19 mouse cellular contexts compared by ENCODE assay signal in the genomic region with DNA sequence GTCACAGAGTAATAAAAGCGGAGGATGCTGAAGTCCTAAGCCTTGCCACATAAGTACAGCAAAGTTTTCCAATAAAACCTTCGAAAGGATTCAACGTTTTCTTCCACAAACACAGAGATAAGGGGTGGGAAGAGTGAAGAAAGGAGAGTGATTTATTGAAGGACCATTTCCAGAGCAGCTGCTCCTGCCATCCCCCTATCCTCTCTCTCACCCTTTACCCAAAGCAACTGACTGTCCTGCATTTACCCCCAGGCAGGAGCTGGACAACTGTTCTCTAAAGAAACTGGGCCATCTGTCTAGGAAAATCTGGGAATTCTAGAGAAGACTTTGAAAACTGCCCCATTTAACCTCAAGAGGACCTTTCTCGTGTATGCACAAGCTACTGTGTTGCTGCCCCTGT.
DNase-seq lines count a peak whose midpoint lies in the region; ATAC-seq lines count a peak whose summit lies in the region.
"Had no signal": no experiment of that assay in that cellular context is flagged by ENCODE, and none has a peak within 500 bp of the region (broad histone marks: within the 10 kb centered on the region; RNA-seq: fewer than 3 reads in every experiment).

No protein-coding gene starts in this region.

- no peaks in the 10 kb centered on the region for H3K36me3 ChIP-seq in neural tube, embryonic 12.5 days
- H3K36me3 ChIP-seq in neural tube, embryonic 15.5 days: no peaks in the 10 kb centered on the region
- H3K36me3 ChIP-seq in heart, embryonic 11.5 days (ENCODE audit: control insufficient read depth, insufficient read depth, low read length): no peaks in the 10 kb centered on the region
- H3K36me3 ChIP-seq: embryonic facial prominence, embryonic 13.5 days; G1E; heart, embryonic 13.5 days; hindbrain, embryonic 15.5 days had no signal

- H3K4me3 ChIP-seq in neural tube, embryonic 12.5 days: no peak overlapping the region
- H3K4me3 ChIP-seq in neural tube, embryonic 15.5 days (replicated peaks): no peak overlapping the region
- H3K4me3 ChIP-seq in heart, embryonic 11.5 days (ENCODE audit: low read depth, low read length): no peak overlapping the region
- H3K4me3 ChIP-seq: embryonic facial prominence, embryonic 13.5 days; forebrain, embryonic 13.5 days; heart, embryonic 13.5 days; hindbrain, embryonic 15.5 days had no signal

- H3K4me2 ChIP-seq in neural tube, embryonic 12.5 days (replicated peaks): no peak overlapping the region
- no peak overlapping the region for H3K4me2 ChIP-seq in neural tube, embryonic 15.5 days
- H3K4me2 ChIP-seq in heart, embryonic 11.5 days: no peak overlapping the region
- H3K4me2 ChIP-seq: embryonic facial prominence, embryonic 13.5 days; forebrain, embryonic 13.5 days; heart, embryonic 13.5 days; hindbrain, embryonic 15.5 days had no signal

- no peak overlapping the region for H3K9ac ChIP-seq in neural tube, embryonic 12.5 days
- H3K9ac ChIP-seq in neural tube, embryonic 15.5 days (replicated peaks): no peak overlapping the region
- no peak overlapping the region for H3K9ac ChIP-seq in heart, embryonic 11.5 days (ENCODE audit: low read depth, low read length)
- H3K9ac ChIP-seq: embryonic facial prominence, embryonic 13.5 days; forebrain, embryonic 13.5 days; forebrain, postnatal 0 days; heart, embryonic 13.5 days; hindbrain, embryonic 15.5 days had no signal

- DNase-seq in embryo, embryonic 10 days (ENCODE audit: low spot score): peak; percentile 17
- DNase-seq in embryo, embryonic 11.5 days (ENCODE audit: low read depth, low spot score): peak; percentile 3
- DNase-seq in thymus, postnatal 25 days: no peak
- no peak for DNase-seq in adrenal gland, postnatal 4 days (ENCODE audit: low spot score in 2 of 2)
- DNase-seq: adrenal gland, adult 8-10 months; adrenal gland, postnatal 36 days; forebrain, postnatal 0 days; gastrocnemius, postnatal 14 days; heart, postnatal 36 days had no signal

- no peak overlapping the region for H3K27ac ChIP-seq in neural tube, embryonic 12.5 days
- no peak overlapping the region for H3K27ac ChIP-seq in neural tube, embryonic 15.5 days (replicated peaks)
- no peak overlapping the region for H3K27ac ChIP-seq in heart, embryonic 11.5 days (ENCODE audit: low read depth, low read length)
- H3K27ac ChIP-seq: embryonic facial prominence, embryonic 13.5 days; forebrain, embryonic 13.5 days; heart, embryonic 13.5 days; hindbrain, embryonic 15.5 days had no signal

- H3K4me1 ChIP-seq in neural tube, embryonic 12.5 days: peaks cover 2% of the 10 kb centered on the region; the same call in 1 of the 2 replicates
- H3K4me1 ChIP-seq in neural tube, embryonic 15.5 days: no peaks in the 10 kb centered on the region
- no peaks in the 10 kb centered on the region for H3K4me1 ChIP-seq in heart, embryonic 11.5 days (ENCODE audit: control insufficient read depth, insufficient read depth, low read length)
- H3K4me1 ChIP-seq: embryonic facial prominence, embryonic 13.5 days; forebrain, embryonic 13.5 days; heart, embryonic 13.5 days; hindbrain, embryonic 15.5 days had no signal

- peak; percentile 41; the same call in 1 of the 2 replicates for ATAC-seq in neural tube, embryonic 12.5 days (ENCODE audit: low FRiP score, low read depth)
- ATAC-seq in neural tube, embryonic 15.5 days (ENCODE audit: low FRiP score): no peak
- no peak for ATAC-seq in heart, embryonic 11.5 days (replicated peaks; ENCODE audit: insufficient number of reproducible peaks, low FRiP score, low TSS enrichment)
- ATAC-seq: CD4-positive, CD25-positive, alpha-beta regulatory T cell, adult 4 months; forebrain, embryonic 13.5 days; forebrain, postnatal 0 days; intestine, embryonic 16.5 days had no signal

- 44% methylated on average over 4 of the region's 4 CpGs for whole genome bisulfite sequencing in neural tube, embryonic 12.5 days
- 32% methylated on average over 4 of the region's 4 CpGs for WGBS in neural tube, embryonic 15.5 days
- WGBS in heart, embryonic 11.5 days (ENCODE audit: insufficient replicate concordance): 53% methylated on average over 4 of the region's 4 CpGs

- no peaks in the 10 kb centered on the region for H3K9me3 ChIP-seq in neural tube, embryonic 12.5 days
- no peaks in the 10 kb centered on the region for H3K9me3 ChIP-seq in neural tube, embryonic 15.5 days (replicated peaks)
- H3K9me3 ChIP-seq in heart, embryonic 11.5 days (replicated peaks; ENCODE audit: control insufficient read depth, low read length): no peaks in the 10 kb centered on the region
- H3K9me3 ChIP-seq: embryonic facial prominence, embryonic 13.5 days; forebrain, embryonic 13.5 days; heart, embryonic 13.5 days; hindbrain, embryonic 15.5 days had no signal

- no peaks in the 10 kb centered on the region for H3K27me3 ChIP-seq in neural tube, embryonic 12.5 days (replicated peaks)
- H3K27me3 ChIP-seq in neural tube, embryonic 15.5 days (replicated peaks): no peaks in the 10 kb centered on the region
- H3K27me3 ChIP-seq in heart, embryonic 11.5 days (ENCODE audit: control insufficient read depth, insufficient read depth, low read length): no peaks in the 10 kb centered on the region
- H3K27me3 ChIP-seq: embryonic facial prominence, embryonic 13.5 days; forebrain, embryonic 13.5 days; heart, embryonic 13.5 days; hindbrain, embryonic 15.5 days had no signal

Comparison
In these comparisons a context has a peak if more than half of its experiments do, and no peak if none do; other contexts are left out.
1. DNase-seq: peak in embryo, embryonic 10 days (single experiment) and embryo, embryonic 11.5 days (single experiment); none in thymus, postnatal 25 days (single experiment) and adrenal gland, postnatal 4 days (0 of 2).